Mouse (Mus musculus): ENCODE results near the gene Utp11. TPM values are rescaled to one million over a fixed set of nuclear protein-coding genes. Genes with fewer than 3 reads are reported as not detected.

Gene Utp11
- total RNA-seq, 1 experiment from 2014 or later: 38.1 TPM

- peak; percentile 17 for DNase-seq
These were observed 11.5 kb upstream of the Utp11 start for GRCm38 (mm10) chr4:124704797-124705474.

- no peak for DNase-seq
These were observed 10.7 kb upstream of the Utp11 start for GRCm38 (mm10) chr4:124703881-124704796.

- DNase-seq: no peak
These were observed 10.0 kb upstream of the Utp11 start for GRCm38 (mm10) chr4:124703406-124703805.

DNA sequence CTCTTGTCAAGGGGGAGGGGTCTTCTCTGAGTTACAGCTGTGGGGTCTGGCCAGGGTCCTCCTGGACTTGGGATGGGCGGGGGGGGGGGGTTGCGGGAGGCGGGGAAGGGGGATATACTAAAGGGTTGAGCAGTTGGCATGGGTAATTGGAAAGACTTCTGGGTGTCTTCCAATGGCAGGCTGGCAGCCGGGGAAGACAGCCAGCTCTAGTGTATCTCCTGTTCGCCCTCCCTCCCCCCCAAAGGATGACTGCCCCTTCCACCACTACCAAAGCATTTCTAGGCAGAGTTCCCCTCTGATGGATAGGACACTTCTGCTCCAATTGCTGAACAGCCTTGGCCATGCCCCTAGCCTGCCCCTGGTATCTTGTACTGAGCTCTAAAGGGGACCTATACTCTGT, 8.5 kb upstream of the Utp11 start:
- DNase-seq: no peak

DNA sequence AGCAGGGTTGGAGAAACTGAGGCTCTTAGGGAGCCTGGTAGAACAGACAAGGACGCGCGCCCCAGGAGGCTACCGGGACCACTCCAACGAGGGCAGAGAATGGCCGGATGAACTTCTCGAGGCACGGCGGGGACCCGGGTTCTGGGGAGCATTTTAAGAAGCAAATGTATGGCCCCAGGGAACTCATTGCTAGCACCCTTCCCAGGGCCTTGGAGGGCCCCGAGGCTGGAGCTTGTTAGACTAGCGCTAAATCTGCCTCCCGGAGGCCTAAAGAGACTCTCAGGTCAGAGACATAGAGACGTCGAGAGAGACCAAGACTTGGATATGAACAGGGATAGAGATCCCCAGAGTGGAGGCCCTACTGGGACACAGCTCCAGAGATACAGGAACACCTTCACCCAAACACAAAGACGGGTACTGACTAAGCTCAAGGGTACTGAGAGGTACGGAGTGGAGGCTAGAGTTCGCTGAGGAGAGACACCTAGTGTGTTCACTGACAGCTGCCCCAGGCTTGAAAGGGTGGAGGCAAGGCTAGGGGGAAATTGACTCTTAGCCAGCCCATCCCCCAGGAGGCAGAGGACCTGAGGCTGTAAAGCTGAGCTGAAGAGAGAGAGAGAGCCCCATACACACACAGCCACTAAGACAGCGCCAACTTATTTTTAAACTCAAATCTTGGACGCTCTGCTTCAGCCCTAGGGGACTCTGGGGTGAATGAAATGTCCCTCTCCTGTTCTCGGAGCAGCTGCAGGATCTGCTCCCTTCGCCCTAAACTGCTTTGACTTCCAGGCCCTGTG, 7.8 kb upstream of the Utp11 start:
- no peak for DNase-seq

DNA sequence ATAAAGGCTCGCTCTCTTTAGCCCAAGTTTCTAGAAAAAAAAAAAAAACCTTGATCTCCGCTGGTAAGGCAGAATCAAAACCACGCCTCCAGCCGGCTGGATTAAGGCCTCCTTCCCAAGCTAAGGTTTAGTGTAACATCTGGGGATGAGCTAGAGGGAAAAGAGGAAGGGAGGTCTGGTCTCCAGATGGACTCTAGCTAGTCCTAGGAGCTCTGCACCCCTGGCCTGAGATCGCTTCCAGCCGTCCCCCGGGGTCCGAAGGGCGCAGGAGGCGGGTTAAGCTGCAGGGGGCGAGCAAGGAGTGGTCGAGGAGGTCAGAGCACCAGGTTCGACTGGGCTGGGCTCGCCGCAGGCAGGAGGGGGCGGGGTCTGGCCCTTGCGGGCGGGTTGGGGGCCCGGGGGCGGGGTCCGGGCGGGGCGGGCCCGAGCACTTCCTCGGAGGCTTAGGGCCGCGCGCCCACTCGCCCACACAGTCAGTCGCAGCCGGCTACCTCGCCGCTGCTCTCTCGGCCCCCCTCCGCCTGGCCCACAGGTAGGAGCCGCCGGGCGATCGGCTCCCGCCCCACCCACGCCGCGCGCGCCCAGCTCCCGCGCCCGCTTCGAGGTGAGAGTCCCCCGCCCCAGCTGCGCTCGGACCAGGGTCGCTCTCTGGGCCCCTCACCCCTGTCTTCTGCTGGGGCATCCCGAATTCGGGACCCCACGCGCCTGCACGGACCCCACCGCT, 7.0 kb upstream of the Utp11 start, which contains the start of gene Fhl3:
Gene Fhl3 (plus strand): TSS at position 454 of the 724 bp plus-strand sequence.
- peak; percentile 77 for DNase-seq

GRCm38 (mm10) chr4:124699791-124700190, 6.4 kb upstream of the Utp11 start:
- no peak for DNase-seq

GRCm38 (mm10) chr4:124695786-124696516, 2.6 kb upstream of the Utp11 start:
- no peak for DNase-seq

- no peak for DNase-seq
These were observed 1.2 kb upstream of the Utp11 start for GRCm38 (mm10) chr4:124694572-124694971.

DNA sequence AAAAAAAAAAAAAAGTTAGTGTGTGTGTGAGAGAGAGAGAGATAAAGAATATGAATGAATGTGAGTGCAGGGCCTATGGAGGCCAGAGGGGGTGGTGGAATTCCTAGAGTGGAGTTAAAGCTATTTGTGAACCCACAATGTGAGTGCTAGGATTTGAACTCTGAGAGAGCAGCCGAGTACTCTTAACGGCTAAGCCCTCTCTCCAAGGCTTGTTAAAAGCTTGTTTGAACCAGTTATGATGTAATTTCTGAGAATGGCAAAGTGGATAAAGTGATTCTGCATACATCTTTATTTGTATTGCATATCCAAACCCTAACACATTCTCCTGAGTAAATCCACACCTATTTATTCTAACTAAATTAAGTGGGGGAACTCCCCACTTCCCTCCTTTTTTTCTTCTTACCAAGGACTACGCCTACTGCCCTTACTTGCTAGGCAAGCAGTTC, 961 bp downstream of the Utp11 start:
- no peak for DNase-seq

DNA sequence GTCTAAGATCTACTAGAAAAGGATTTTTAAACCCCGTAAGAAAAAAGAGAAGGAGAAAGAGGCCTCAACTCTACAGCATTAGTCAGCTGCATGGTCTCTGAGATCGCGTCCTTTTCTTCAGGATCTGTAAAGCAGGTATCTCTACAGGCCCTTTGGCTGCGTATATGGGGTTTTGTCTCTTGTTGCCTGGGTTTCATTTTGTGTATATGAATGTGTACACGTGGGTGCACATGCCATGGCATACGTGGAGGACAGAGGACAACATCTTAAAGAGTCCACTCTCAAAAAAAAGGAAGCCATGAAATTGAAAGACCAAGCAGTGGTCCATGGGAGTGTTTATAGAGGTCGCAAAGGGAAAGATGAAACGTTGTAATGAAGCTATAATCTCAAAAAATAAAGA, 1.9 kb downstream of the Utp11 start:
- DNase-seq: no peak

- no peak for DNase-seq
These were observed 7.5 kb downstream of the Utp11 start for GRCm38 (mm10) chr4:124685897-124686402.

DNA sequence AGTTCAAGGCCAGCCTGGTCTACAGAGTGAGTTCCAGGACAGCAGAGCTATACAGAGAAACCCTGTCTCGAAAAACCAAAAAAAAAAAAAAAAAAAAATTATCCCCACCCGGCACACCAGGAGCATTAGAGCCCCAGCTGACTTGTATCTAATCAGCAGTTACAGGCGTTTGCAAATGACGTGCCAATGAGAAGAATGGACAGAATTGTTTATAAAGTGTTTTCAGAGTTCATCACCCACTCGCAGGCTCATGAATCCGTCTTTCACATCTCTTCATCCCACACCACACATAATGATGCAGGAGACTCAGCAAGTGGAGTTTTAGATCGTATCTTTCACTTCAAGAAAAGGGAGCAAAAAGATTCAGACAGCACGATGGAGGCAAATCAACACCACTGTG, 7.9 kb downstream of the Utp11 start:
- DNase-seq: no peak

DNA sequence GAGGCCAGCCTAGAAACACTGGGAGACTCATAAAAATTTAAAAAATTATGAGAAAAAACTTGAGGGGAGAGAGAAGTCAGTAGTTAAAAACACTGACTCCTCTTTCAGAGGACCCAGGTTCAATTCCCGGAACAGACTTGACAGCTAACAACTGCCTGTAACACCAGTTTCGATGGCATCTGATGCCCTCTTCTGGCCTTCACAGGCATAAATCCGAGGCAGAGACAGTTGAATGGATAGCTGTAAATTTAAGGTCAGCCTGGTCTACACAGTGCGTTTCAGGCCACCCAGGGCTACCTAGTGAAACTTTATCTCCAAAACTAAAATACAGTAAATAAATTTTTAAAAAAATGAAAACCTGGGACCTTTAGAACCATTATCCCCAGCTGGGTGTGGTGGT, 8.4 kb downstream of the Utp11 start:
- no peak for DNase-seq

GRCm38 (mm10) chr4:124683474-124683873, 9.9 kb downstream of the Utp11 start:
- DNase-seq: no peak

- DNase-seq: no peak
These were observed 11.1 kb downstream of the Utp11 start for GRCm38 (mm10) chr4:124682270-124682669.

DNA sequence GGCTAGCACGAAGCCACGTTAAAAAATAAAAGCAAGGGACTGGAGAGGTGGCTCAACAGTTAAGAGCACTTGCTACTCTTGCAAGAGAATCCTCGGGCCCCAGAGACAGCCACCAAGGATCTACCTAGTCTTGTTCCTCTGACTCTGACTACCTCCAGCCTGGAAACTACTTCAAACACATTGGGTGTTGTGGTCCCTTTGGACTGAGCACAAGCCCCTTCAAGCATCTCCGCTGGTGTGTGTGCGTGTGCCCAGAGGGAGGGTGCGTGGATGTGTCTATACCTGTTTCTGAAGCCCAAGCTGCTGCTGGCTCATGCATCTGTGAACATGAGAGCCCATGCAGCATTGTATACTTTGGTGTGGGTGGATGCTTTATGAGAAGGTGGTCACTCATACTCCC, 17.4 kb downstream of the Utp11 start:
- no peak for DNase-seq

- DNase-seq: peak; percentile 61
These were observed 18.4 kb downstream of the Utp11 start for GRCm38 (mm10) chr4:124675037-124675436.

DNA sequence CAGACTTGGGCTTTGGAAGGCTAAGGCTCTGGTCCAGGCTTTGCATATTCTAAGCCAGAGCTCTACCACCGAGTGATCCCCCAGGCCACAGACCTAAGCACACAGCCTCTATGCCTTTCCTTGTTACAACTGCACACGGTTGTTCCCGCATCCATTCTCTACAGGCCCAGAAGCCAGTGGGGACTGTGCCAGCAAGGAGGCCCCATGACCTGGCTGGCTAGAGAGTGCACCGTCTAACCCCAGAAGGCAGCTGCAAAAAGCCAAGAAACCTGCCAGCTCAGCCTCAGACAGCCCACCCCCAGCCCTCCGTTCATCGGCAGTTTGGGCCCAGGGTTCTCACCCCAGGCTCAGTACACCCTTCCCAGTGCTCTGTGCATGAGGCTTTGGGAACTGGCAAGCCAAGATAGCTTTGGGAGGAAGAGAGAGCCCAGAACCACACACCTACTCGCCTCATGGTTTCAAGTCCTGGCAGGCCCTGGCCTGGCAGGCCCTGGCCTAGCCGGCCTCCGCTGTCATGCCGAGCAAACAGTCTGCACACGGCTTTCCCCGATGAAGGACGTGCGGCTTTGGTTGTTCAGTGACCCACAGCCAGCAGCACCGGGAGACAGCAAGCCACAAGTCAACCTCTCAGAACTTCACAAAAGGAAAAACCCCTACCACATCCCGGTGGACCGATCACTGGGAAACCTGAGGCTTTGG, 18.9 kb downstream of the Utp11 start:
- no peak for DNase-seq
